Mouse (Mus musculus): ENCODE measurements around the gene Cct4.

Gene Cct4

DNA sequence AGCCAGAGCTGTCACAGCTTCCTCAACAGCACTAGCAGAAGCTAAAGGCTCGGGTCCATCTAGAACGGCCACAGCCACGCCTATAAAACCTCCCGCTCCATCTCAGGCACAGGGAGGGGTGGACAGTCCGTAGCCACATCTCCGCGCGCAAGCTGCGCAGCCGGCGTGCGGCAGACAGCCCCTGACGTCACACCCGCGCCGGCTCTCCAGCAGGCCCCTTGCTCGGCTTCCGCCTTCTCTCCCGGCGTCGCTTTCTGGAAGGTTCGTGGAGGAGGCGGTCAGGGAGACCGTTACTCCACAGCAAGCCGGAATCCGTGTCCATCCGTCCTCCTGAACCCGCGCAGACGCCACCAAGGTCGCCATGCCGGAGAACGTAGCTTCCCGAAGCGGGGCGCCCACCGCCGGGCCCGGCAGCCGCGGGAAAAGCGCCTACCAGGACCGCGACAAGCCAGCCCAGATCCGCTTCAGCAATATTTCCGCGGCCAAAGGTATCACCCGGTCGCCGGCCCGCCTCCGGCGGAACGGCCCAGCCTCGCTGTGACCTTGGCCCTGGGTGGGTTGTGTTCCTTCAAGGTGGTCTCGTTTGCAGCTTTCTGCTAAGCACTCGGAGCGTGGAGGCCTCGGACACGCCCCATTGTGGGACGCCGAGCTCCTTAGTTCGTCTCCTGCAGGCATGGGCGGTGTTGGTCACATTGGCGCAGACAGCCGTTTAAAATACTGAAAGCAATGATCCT is at the start of gene Cct4:
TSS of gene Cct4 (plus strand) at position 127 of the 734 bp plus-strand sequence.
- peak; percentile 85 for DNase-seq

GRCm38 (mm10) chr11:22949101-22949500 is 41.2 kb upstream of the Cct4 start:
- DNase-seq: no peak

GRCm38 (mm10) chr11:22950131-22950530 is 40.2 kb upstream of the Cct4 start:
- no peak for DNase-seq

DNA sequence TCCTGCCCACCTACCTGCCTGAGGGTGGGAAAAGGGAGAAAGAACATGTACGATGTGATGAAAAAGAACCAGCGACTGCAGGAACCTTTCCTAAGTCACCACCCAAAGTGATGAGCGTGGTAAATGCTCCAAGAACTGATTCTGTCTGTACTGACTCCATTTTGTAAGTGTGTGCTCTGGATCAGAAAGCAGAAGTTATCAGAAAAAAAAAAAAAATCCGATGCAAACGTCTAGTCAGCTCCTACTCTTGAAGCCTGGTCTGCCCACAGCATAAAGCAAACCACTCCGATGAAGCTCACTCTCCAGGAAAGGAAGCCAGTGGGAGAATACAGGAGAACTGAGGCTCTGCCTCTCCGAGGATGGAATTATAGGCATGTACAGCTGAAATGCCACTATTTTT is 37.7 kb upstream of the Cct4 start:
- DNase-seq: no peak

GRCm38 (mm10) chr11:22956346-22956745 is 34.0 kb upstream of the Cct4 start:
- no peak for DNase-seq

DNA sequence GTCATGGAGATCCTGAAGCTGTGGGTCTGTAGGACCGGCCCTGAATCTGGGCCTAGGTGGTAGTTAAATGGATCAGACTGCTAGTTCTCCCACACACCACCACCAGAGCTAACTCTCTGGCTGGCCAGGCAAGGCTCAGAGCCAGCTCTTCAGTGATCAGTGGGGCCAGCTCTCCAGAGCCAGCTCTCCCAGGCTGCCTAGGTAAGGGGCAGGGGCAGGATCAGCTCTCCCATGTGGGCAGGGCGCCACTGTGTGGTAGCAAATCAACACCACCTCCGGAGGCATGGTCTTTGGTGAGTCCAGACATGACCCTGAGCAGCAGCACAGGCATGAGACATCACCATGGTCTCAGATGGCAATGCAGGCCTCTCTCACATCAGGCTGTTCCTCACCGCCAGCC is 33.5 kb upstream of the Cct4 start:
- DNase-seq: peak; percentile 79

DNA sequence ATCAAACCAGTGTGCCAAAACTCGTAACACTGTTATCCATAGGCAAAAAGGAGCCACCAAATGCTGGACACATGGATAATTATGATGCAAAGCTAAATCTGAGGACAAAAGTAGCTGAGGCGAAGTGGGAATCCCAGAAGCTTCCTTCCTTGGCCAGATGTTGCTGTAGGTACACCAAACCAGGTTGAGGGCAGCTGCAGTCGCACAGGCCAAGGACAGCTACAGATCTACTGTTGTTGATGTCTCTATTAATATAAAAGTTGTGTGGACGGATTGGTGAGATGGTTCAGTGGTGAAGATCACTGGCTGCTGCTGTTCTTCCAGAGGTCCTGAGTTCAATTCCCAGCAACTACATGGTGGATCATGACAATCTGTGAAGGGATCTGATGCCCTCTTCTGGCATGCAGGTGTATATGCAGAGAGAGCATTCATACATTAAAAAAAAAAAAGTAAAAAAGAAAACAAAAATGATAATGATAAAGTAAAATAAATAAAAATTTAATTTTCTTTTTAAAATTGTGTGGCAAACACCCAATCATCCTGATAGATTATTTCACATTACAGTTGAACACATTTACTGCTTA is 32.4 kb upstream of the Cct4 start:
- peak; percentile 27 for DNase-seq

DNA sequence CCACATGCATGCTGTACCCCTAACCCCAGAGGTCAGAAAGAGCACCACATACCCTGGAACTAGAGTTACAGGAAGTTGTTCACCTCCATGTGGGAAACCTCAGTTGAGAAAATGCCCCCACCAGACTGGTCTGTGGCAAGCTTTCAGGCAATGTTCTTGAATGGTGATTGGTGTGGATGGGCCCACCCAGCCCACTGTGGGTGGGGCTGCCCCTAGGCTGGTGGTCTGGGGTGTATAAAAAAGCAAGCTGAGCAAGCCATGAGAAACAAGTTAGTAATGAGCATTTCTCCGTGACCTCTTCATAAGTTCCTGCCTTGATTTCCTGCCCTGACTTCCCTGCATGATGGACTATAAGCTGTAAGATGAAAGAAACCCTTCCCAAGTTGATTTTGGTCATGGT is 28.2 kb upstream of the Cct4 start:
- no peak for DNase-seq

DNA sequence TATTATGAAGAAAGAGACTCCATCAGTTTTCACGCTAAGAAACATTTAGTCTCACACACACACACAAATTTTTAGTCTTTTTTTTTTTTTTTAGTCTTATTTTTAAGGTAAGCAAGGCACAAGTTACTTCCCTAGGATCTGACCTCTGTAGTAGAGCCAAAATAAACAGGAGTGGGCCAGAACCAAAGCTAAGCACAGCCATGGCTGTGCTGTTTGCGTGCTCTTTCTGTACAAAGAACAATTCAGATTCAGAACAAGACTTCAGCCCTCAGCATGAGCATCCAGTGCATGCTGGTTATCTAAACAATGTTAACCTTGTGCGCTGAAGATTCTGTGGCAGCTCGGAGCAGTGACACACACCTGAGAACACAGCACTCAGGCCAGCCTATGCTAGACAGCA is 25.9 kb upstream of the Cct4 start:
- no peak for DNase-seq

DNA sequence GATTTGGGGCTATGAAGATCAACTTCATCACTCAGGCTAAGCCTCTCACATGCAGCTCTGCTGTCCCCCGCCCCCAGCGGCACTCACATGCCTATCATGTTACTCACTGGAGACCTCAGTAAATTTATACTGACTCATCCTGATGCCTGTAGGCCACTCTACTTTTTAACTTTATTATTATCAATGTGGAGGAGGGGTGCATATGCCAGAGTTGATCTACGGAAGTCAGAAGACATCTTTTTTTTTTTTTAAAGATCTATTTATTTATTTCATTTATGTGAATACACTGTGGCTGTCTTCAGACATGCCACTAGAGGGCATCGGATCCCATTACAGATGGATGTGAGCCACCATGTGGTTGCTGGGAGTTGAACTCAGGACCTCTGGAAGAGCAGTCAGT is 24.8 kb upstream of the Cct4 start:
- peak; percentile 27 for DNase-seq

- no peak for DNase-seq
These were observed 20.8 kb upstream of the Cct4 start for GRCm38 (mm10) chr11:22969486-22969885.

DNA sequence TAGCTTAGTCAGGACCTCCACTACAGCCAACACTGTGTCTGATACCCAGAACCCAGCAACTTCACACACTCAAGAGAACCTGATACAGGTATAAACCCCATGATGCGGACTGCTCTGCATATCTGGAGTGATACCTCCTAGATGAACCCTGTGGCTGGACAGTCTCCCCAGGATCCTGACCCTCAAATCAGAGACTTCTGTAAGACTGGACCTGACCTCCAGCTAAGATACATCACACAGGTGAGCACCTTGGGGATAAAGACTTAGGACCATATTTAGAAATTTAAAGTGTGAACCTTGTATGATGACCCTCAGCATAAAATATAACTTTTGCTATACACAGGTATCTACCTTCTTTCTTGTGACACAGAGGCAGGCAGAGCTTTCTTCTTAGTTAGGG is 19.8 kb upstream of the Cct4 start:
- no peak for DNase-seq

DNA sequence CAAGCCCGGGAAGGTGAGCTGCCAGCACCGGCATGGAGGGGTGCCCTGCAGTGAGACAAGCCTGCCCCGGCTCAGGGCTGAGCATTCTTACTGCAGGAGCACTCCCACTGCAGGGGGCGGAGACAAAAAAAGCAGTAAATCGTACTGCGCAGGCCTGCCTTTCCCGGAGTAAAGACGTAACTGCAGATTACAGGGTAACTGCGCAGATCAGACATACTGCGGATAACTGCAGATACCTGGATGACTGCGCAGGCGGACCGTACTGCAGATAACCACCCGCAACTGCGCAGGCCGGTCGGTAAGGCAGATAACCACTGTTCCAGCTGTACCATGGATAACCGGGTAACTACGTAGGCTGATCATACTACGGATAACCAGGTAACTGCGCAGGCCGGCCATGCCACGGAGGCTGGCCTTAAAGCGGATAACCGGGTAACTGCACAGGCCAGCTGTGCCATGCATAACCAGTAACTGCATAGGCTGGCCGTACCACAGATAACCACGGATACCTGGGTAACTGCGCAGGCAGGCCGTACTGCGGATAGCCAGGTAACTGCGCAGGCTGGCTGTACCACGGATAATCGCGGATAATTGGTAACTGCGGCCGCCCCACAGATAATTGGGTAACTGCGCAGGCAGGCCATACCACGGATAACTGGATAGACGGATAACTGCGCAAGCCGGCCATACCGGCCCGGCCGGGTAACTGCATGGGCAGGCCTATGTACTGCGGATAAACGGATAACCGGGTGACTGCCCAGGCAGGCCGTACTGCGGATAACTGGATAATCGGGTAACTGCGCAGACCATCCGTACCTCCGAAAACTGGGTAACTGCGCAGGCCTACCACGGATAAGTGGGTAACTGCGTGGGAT is 18.2 kb upstream of the Cct4 start, which contains the start of gene Zrsr1:
TSS of gene Zrsr1 (plus strand) at position 171 of the 875 bp plus-strand sequence.
- DNase-seq: peak; percentile 61

GRCm38 (mm10) chr11:22972746-22973526 is 17.4 kb upstream of the Cct4 start:
- peak; percentile 77 for DNase-seq

DNA sequence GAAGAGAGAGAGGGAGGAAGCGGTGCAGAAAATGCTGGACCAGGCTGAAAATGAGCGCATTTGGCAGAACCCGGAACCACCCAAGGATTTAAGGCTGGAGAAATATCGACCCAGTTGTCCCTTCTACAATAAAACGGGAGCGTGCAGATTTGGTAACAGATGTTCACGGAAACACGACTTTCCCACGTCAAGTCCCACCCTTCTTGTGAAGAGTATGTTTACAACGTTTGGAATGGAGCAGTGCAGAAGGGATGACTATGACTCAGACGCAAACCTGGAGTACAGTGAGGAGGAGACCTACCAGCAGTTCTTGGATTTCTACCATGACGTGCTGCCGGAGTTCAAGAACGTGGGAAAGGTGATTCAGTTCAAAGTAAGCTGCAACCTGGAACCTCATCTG is 16.7 kb upstream of the Cct4 start:
- no peak for DNase-seq

- DNase-seq: no peak
These were observed 12.1 kb upstream of the Cct4 start for GRCm38 (mm10) chr11:22978215-22978614.

GRCm38 (mm10) chr11:22978711-22979110 is 11.6 kb upstream of the Cct4 start:
- no peak for DNase-seq

GRCm38 (mm10) chr11:22979221-22979620 is 11.1 kb upstream of the Cct4 start:
- DNase-seq: no peak

GRCm38 (mm10) chr11:22981041-22981440 is 9.3 kb upstream of the Cct4 start:
- no peak for DNase-seq

GRCm38 (mm10) chr11:22981543-22981950 is 8.8 kb upstream of the Cct4 start:
- no peak for DNase-seq

DNA sequence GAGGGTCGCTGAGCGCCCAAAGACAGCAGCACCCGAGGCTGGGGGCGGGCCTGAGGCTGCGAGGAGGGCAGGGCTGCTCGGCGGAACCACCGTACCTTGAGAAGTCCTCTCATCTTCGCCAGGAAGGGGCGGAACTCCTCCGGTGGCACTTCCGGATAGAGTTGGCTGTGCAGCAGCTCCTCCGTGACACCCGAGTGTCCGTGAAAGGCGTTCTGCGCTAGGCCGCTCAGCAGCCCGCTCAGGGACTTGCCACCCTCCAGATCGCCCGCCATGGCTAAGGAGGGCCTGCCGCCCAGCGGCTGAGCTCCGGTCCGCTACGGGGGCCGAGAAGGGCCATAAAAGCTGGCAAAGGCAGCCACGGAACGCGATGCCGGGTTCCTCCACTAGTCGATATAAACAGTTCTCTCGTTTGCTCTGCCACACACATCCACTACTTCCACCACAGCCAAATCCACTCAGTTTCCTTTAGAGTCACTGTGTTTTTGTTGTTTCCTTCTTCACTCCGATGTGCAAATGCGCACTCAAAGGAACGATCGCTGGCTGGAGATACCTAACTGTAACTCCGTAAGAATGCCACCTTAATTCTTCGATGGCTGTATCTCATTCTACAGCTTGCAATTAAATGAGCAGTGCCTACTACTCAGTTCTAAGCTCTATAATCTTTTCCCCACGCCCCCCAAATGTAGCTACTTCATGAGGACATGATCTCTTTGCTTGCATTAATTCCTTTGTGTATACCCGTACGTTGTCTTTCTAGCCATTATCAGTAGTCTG is 8.1 kb upstream of the Cct4 start, which contains the start of the genes Gm28048 and Commd1:
TSS of gene Gm28048 (minus strand) at position 107 of the 774 bp plus-strand sequence.
TSS of gene Commd1 (minus strand) at position 399 of the 774 bp plus-strand sequence.
- peak; percentile 97 for DNase-seq

GRCm38 (mm10) chr11:22982846-22983245 is 7.5 kb upstream of the Cct4 start:
- no peak for DNase-seq
